Mouse (Mus musculus) cerebellum, adult 2 months (tissue): ENCODE data around the gene Mcoln3. TPM values are rescaled to one million over a fixed set of nuclear protein-coding genes. Genes with fewer than 3 reads are reported as not detected.

Source experiments
- DNase-seq, 2 experiments: peaks; one replicate each; pipeline ENCODE4 v3.0.0; 2021
- H3K27ac ChIP-seq: fragments of 200-500 bp; 2 replicates; pipeline ENCODE4 v1.5.1; 2012; ENCODE audit warnings: low read length, control low read depth, inconsistent platforms; ENCODE audit not compliant: insufficient read depth
- H3K27me3 ChIP-seq: fragments of 200-500 bp; 2 replicates; pipeline ENCODE4 v1.6.1; 2012; ENCODE audit warnings: inconsistent platforms, mild to moderate bottlenecking, low read length, moderate library complexity; ENCODE audit not compliant: control insufficient read depth, insufficient read depth
- H3K4me1 ChIP-seq: fragments of 200-500 bp; 2 replicates; pipeline ENCODE4 v1.6.1; 2011; ENCODE audit warnings: low read length; ENCODE audit not compliant: control insufficient read depth, insufficient read depth
- H3K4me3 ChIP-seq: fragments of 200-500 bp; replicated peaks from 2 replicates; pipeline ENCODE3; 2011; ENCODE audit warnings: mild to moderate bottlenecking, low read depth, low read length, control low read depth; ENCODE audit not compliant: insufficient read depth
- CTCF ChIP-seq: fragments of 200-500 bp; IDR thresholded peaks from 2 replicates; pipeline ENCODE4 v1.5.1; 2011; ENCODE audit warnings: low read depth, mild to moderate bottlenecking, control low read depth, low read length, moderate library complexity, borderline replicate concordance; ENCODE audit not compliant: insufficient read depth
- POLR2A ChIP-seq: fragments of 200-500 bp; IDR thresholded peaks from 2 replicates; pipeline ENCODE4 v1.6.1; 2011; ENCODE audit warnings: low read length, control low read depth, borderline replicate concordance; ENCODE audit not compliant: insufficient read depth
- WGBS: fragments of 180-500 bp; shearing (Covaris S2); methylation state at CpG from one replicate; pipeline ENCODE4 v1.1.7; 2018; 5-methylcytosine and 5-hydroxymethylcytosine counted together
- polyA plus RNA-seq: library from polyadenylated mRNA; depleted of rRNA; stranded (reverse); fragments of >200 nt; gene quantifications from 2 replicates; pipeline ENCODE4 v1.2.3, GENCODE M21; 2012

Gene Mcoln3
- polyA plus RNA-seq, 1 experiment: 0.07 TPM

- no peak overlapping the region for H3K27ac ChIP-seq
- TF ChIP-seq POLR2A (no peak), CTCF (no peak)
These were observed 42.1 kb downstream of the Mcoln3 start for GRCm38 (mm10) chr3:146159360-146159759.

GRCm38 (mm10) chr3:146162197-146162596, 44.9 kb downstream of the Mcoln3 start:
- WGBS: 76% methylated on average over 4 of the region's 4 CpGs
- DNase-seq: no peak
- Histone ChIP-seq H3K4me1 (no peaks in the 10 kb centered on the region), H3K4me3 (no peak overlapping the region), H3K27ac (no peak overlapping the region), H3K27me3 (no peaks in the 10 kb centered on the region)
- no peak for TF ChIP-seq CTCF
- TF ChIP-seq POLR2A: no peak

More at GRCm38 (mm10) chr3:146159360-146159759, 42.1 kb downstream of the Mcoln3 start:
- 80% methylated on average over 2 of the region's 2 CpGs for WGBS
- no peak for DNase-seq
- Histone ChIP-seq H3K27me3 (no peaks in the 10 kb centered on the region), H3K4me3 (no peak overlapping the region), H3K4me1 (no peaks in the 10 kb centered on the region)

GRCm38 (mm10) chr3:146169356-146169755, 52.1 kb downstream of the Mcoln3 start:
- Histone ChIP-seq H3K27me3 (no peaks in the 10 kb centered on the region), H3K4me3 (no peak overlapping the region), H3K4me1 (no peaks in the 10 kb centered on the region), H3K27ac (no peak overlapping the region)
- no peak for DNase-seq
- WGBS: 91% methylated on average over 4 of the region's 4 CpGs
- no peak for TF ChIP-seq POLR2A
- no peak for TF ChIP-seq CTCF

GRCm38 (mm10) chr3:146173030-146173429, 55.8 kb downstream of the Mcoln3 start:
- 65% methylated on average over 5 of the region's 5 CpGs for WGBS
- DNase-seq: no peak
- Histone ChIP-seq H3K27me3 (no peaks in the 10 kb centered on the region), H3K4me3 (no peak overlapping the region), H3K27ac (no peak overlapping the region), H3K4me1 (no peaks in the 10 kb centered on the region)
- TF ChIP-seq POLR2A (no peak), CTCF (no peak)

- WGBS: 86% methylated on average over 9 of the region's 9 CpGs
- no peak for DNase-seq
- no peaks in the 10 kb centered on the region for H3K27me3 ChIP-seq
- H3K4me3 ChIP-seq: no peak overlapping the region
- no peak overlapping the region for H3K27ac ChIP-seq
- TF ChIP-seq CTCF: no peak
- TF ChIP-seq POLR2A: no peak
- no peaks in the 10 kb centered on the region for H3K4me1 ChIP-seq
These were observed 57.0 kb downstream of the Mcoln3 start for GRCm38 (mm10) chr3:146174215-146174614.

- 84% methylated on average over 7 of the region's 7 CpGs for WGBS
- H3K27ac ChIP-seq: no peak overlapping the region
- no peak for DNase-seq
- H3K27me3 ChIP-seq: no peaks in the 10 kb centered on the region
- no peak for TF ChIP-seq CTCF
- TF ChIP-seq POLR2A: no peak
- no peaks in the 10 kb centered on the region for H3K4me1 ChIP-seq
- no peak overlapping the region for H3K4me3 ChIP-seq
These were observed 60.0 kb downstream of the Mcoln3 start for GRCm38 (mm10) chr3:146177295-146177694.

GRCm38 (mm10) chr3:146177748-146178582, 60.7 kb downstream of the Mcoln3 start:
- TF ChIP-seq POLR2A (no peak), CTCF (peak; percentile 71)
- Histone ChIP-seq H3K4me1 (no peaks in the 10 kb centered on the region), H3K4me3 (peak overlapping the region; percentile 6), H3K27ac (no peak overlapping the region), H3K27me3 (no peaks in the 10 kb centered on the region)
- DNase-seq: peak; percentile 62 to 67
- 2% methylated on average over 16 of the region's 16 CpGs for WGBS

GRCm38 (mm10) chr3:146180341-146180740, 63.1 kb downstream of the Mcoln3 start:
- DNase-seq: no peak
- no peak for TF ChIP-seq CTCF
- Histone ChIP-seq H3K4me1 (no peaks in the 10 kb centered on the region), H3K27ac (no peak overlapping the region), H3K4me3 (no peak overlapping the region), H3K27me3 (no peaks in the 10 kb centered on the region)
- 18% methylated on average over 2 of the region's 2 CpGs for WGBS
